Mouse (Mus musculus) lung, postnatal 10 days (tissue): Measurements from ENCODE around the gene Pitpnb.

Experiments used
- DNase-seq: peaks from one replicate; pipeline ENCODE4 v3.0.0; 2021

Pitpnb gene

DNA sequence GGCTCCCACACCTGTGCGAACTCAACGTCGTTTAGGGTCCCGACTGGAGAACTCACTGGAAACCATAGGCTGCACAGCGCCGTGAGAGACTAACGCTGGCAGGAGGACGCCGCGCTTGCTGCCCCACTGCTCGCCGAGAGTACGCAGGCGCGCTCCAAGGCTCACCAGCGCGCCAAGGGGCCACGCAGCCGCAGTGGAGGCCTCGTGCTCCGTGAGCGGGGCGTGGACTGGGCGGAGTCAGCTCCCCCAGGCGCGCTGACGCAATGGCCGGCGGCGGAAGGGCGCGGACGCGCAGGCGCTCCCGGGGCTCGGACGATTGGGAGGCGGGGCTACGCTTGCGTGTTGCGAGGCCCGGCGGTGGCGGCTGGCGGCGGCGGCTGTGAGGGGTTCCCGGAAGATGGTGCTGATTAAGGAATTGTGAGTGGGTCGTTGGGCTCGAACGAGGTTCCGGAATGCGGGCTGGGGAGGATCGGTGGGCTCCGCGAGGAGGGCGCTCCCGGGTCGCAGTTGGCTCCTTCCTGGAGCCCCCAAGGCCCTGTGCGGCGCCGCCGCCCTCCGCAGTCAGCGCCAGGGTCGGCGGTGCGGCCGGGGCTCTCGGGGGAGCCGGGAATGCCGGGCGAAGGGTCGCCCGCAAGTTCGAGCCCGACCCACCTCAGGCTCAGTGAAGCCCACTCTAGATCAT is at the start of gene Pitpnb:
Gene Pitpnb (plus strand): TSS at position 347 of the 682 bp plus-strand sequence.
- DNase-seq = peak; percentile 98

DNA sequence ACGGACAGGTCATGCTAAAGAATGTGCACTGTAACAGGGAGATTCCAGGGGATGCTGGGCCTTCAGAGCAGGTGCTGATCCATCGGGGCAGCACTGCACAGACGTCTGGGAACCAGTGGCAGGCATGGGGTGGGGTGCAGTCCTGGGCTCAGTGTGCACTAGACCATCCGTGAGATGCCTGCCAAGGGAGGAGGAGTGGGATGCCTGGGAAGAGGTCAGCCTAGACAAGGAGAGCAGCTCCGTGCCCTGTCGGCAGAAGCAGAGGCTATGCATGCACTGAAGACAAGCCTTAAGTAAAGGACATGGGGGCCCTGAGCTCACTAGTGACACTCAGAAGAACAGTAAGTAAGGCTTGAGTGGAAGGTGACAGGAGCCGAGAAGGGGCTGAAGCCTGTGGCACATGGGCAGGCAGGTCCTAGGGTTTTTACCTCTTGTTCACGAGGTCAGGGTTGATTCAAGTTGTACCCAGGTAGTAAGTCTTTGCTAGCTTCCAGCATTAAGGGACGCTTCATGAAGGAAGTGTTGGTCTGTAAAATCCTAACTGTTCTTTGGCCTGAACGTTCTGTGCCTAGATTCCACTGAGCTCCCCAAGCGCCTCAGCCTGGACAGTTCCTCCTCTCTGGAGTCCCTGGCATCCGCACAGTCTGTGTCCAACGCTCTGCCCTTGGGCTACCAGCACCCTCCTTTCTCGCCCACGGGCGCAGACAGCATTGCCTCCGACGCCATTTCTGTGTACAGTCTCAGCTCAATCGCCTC is 46.0 kb upstream of the Pitpnb start:
- no peak for DNase-seq

GRCm38 (mm10) chr5:111287571-111287970 is 43.0 kb upstream of the Pitpnb start:
- DNase-seq = no peak

DNA sequence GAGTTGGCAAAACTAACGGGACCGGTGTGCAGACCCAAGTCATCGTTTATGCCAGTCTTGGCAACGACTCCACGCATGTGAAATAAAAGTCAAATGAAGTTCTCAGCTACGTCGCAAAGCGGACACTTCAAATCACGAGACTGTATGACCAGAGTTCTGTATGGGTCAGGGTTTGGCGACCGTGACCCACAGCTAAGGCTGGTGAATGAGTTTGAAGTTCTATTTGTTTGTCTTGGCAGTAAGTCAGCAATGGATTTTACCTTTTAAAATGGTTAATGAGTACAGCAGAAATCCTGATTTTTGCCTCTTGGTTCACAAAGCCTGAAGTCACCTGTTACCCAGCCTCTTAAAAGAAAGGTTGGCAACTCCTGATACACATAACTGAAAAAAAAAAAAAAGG is 42.1 kb upstream of the Pitpnb start:
- no peak for DNase-seq

- DNase-seq = no peak
These were observed 40.5 kb upstream of the Pitpnb start for GRCm38 (mm10) chr5:111290071-111290470.

DNA sequence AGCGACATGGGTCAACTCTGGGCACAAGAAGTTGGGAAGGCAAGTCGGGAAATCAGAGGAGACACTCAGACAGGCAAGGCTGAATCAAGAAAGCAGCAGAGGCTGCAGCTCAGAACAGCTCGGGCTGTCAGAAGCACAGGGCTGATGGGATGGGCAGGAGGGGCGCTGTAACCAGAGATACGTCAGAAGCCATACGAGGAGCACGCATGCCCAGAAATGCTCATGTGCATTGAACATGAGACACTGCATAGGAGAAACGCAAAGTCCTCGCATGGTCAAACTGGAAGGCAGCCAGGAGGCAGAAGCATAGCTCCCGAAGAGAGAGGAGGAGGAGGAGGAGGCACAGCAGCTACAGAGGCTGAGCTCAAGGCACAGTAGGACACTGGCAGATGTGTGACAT is 38.9 kb upstream of the Pitpnb start:
- no peak for DNase-seq

- DNase-seq = no peak
These were observed 32.8 kb upstream of the Pitpnb start for GRCm38 (mm10) chr5:111297801-111298200.

- DNase-seq = no peak
These were observed 31.9 kb upstream of the Pitpnb start for GRCm38 (mm10) chr5:111298706-111299105.

DNA sequence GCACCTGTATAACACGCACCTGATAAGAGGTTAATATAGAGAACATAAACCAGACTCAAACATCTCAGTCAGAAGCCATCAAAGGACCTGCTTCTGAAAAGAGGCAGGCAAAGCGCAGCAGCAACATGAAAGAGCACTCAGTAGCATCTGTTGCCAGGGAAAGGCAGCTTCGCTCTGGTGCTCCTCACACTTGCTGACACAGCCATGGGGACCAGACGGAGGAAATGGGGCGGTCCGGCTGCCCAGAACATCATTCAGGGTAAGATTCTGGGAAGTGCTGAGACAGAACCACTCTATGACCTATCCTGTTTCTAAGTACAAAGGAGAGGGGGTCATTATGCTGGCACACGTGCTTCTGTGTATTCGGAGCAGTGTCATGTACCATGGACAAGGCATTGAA is 29.8 kb upstream of the Pitpnb start:
- no peak for DNase-seq

DNA sequence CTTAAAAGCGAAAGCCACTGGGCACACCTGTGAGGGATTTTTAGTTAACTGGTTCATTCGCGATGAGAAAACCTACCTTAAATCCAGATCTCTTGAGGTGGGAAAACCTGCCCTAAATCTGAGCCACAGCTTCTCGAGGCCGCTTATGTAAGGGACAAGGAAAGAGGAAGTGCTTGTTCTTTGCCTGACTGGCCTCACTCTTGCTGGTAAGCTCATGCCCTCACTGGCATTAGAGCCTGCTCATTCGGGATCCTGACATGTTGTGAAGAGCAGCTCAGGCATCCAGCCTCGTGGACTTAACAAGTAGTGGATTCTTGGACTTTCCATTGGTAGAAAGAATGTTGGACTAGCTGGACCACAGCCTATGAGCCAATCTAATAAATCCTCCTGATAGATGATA is 28.8 kb upstream of the Pitpnb start:
- no peak for DNase-seq

DNA sequence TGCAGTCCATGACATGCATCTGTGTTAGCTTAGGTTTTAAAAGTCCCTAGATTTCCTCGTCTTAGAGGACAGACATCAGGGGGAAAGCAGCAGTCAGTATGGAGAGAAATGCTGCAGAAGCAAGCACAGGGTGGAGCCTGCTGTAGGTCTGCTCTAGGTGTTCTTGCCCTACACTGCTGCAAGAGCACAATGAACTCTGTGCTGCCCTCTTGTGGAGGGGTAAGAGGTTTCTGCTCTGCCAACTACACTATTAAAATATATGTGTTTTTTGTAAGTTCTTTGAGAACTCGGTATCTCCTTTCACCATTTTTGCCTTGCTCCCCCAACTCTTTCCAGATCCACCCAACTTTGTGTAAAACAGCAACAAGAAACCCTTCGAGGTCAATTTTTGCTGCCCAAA is 25.8 kb upstream of the Pitpnb start:
- DNase-seq = no peak

DNA sequence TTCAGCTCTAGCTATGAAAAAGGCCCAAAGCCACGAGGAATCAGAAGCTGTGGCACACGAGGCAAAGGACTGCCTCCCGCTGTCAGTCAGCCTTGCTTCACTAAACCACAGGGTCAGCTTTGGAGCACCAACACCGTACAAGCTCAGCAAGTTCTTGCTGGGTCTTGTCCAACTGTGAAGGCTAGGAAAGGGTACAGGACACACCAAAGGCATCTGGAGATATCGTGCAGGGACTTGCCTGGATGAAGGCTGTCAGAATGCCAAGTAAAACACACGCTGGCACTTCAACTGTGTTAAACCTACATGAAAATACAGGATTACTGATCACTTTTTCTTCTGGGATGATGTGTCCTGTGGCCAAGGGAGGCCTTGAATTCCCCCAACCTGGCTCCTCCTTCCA is 20.4 kb upstream of the Pitpnb start:
- DNase-seq = no peak

GRCm38 (mm10) chr5:111313833-111314232 is 16.7 kb upstream of the Pitpnb start:
- DNase-seq = no peak

DNA sequence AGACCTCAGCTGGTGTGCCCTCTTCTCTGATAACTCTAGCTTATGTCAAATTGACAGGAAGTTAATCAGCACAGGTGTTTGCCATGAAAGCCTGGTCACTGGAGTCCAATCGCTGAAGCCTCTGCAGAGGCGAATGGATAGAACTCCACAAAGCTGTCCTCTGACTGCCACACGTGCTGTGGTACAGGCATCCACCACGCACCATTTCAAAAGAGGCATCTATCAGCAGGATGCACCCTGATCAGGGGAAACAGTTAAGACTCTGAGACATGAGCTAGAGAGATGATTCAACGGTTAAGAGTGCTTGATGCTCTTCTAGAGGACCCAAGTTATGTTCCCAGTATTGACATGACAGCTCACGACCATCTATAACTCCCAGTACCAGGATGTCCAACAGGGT is 15.5 kb upstream of the Pitpnb start:
- no peak for DNase-seq

GRCm38 (mm10) chr5:111317526-111317925 is 13.0 kb upstream of the Pitpnb start:
- no peak for DNase-seq

GRCm38 (mm10) chr5:111318946-111319345 is 11.6 kb upstream of the Pitpnb start:
- DNase-seq = no peak

DNA sequence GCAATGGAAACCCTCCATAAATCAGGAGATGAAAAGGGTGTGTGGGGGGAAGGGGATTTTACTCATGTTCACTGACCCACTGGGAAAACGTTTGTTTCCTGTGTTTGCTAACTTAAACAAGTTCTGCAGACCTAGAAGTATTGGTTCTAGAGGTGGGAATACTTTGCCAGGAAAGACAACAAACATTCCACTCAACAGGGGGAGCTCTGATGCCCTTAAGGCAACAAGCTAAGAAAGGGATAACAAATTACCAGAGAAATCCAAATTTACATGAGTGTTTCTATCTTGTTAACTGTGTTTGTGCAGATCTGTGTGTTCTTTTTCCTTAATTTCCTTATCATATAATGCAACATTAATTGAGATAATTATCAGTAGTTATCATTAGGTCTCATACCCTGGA is 4.8 kb upstream of the Pitpnb start:
- no peak for DNase-seq

GRCm38 (mm10) chr5:111327420-111327819 is 3.1 kb upstream of the Pitpnb start:
- DNase-seq = peak; percentile 32

GRCm38 (mm10) chr5:111329782-111330416 is 664 bp upstream of the Pitpnb start:
- no peak for DNase-seq

DNA sequence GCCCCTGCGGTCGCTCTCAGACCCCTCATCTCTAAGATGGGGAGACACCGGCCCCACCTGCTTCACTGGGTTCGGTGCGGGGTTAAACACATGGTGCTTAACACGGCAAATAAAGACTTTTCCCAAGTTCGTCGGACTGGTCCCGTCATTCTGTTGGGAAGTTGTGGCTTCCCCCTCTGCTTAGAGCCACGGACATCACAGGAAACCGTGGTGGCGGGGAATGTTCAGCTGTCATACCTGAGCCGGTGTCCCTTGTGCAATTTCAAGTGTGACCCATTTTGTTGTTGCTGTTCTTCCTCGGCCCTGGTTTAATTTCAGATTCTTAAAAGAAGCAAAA is 504 bp downstream of the Pitpnb start:
- DNase-seq = no peak

- no peak for DNase-seq
These were observed 5.6 kb downstream of the Pitpnb start for GRCm38 (mm10) chr5:111335939-111336691.

DNA sequence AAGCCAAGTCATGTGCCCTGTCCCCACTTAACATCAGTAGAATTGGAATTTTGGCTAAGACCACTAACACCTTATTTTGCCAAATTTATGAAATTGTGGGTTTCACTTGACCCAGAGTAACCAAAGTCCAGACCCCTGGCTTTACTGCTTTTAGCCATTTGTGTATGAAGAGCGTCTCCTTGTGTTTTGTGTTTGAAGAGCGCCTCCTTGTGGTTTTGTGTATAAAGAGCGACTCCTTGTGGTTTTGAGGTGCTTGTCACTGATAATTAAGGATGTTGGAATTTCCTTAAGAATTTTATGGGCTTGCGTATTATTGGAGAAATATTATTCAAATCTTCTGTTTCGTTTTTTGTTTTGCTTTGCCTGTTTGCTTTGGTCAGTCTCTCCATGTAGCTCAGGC is 11.0 kb downstream of the Pitpnb start:
- DNase-seq = peak; percentile 56

GRCm38 (mm10) chr5:111344721-111345400 is 14.3 kb downstream of the Pitpnb start:
- no peak for DNase-seq
